Mouse (Mus musculus): Measurements from ENCODE around the gene Cgref1. TPM values are rescaled to one million over a fixed set of nuclear protein-coding genes. Genes with fewer than 3 reads are reported as not detected.

Cgref1 gene
- polyA plus RNA-seq (2015; fragmentation: Illumina TruSeq; extraction: RNeasy Lipid Tissue Mini Kit (QIAGEN cat#74804); ENCODE audit: low read depth, low replicate concordance), result 26.6 TPM

GRCm38 (mm10) chr5:30944956-30945781, at the start of gene Cgref1:
TSS of gene Cgref1 (minus strand) at chr5:30945591.

GRCm38 (mm10) chr5:30968416-30968815, 23.0 kb upstream of the Cgref1 start, which contains the start of gene Tcf23:
TSS of gene Tcf23 (plus strand) at chr5:30968662.

GRCm38 (mm10) chr5:30959966-30960501, 14.6 kb upstream of the Cgref1 start, which contains the start of gene Preb:
TSS of gene Preb (minus strand) at chr5:30960361.

GRCm38 (mm10) chr5:30921256-30922033, 23.9 kb downstream of the Cgref1 start, which contains the start of gene Khk:
TSS of gene Khk (plus strand) at chr5:30921431.

GRCm38 (mm10) chr5:30913060-30913841, 32.1 kb downstream of the Cgref1 start, which contains the start of gene Emilin1:
TSS of gene Emilin1 (plus strand) at chr5:30913402.

GRCm38 (mm10) chr5:30907413-30908059, 37.9 kb downstream of the Cgref1 start, which contains the start of gene Ost4:
TSS of gene Ost4 (minus strand) at chr5:30907788.

GRCm38 (mm10) chr5:30888337-30889087, 56.9 kb downstream of the Cgref1 start, which contains the start of gene Agbl5:
TSS of gene Agbl5 (plus strand) at chr5:30888694.

Other genes starting within 250 kb of the Cgref1 start
- 14.7 TPM for gene Dpysl5, start 234.0 kb downstream of the Cgref1 start, polyA plus RNA-seq (2015; fragmentation: Illumina TruSeq; extraction: RNeasy Lipid Tissue Mini Kit (QIAGEN cat#74804); ENCODE audit: low read depth, low replicate concordance)
- gene Mapre3, start 130.9 kb downstream of the Cgref1 start, polyA plus RNA-seq (2015; fragmentation: Illumina TruSeq; extraction: RNeasy Lipid Tissue Mini Kit (QIAGEN cat#74804); ENCODE audit: low read depth, low replicate concordance), result 236 TPM
- 48.4 TPM for gene Tmem214, start 77.6 kb downstream of the Cgref1 start, polyA plus RNA-seq (2015; fragmentation: Illumina TruSeq; extraction: RNeasy Lipid Tissue Mini Kit (QIAGEN cat#74804); ENCODE audit: low read depth, low replicate concordance)
- 11.1 TPM for gene Agbl5, start 56.9 kb downstream of the Cgref1 start, polyA plus RNA-seq (2015; fragmentation: Illumina TruSeq; extraction: RNeasy Lipid Tissue Mini Kit (QIAGEN cat#74804); ENCODE audit: low read depth, low replicate concordance)
- 148 TPM for gene Ost4, start 37.8 kb downstream of the Cgref1 start, polyA plus RNA-seq (2015; fragmentation: Illumina TruSeq; extraction: RNeasy Lipid Tissue Mini Kit (QIAGEN cat#74804); ENCODE audit: low read depth, low replicate concordance)
- gene Emilin1, start 32.2 kb downstream of the Cgref1 start, polyA plus RNA-seq (2015; fragmentation: Illumina TruSeq; extraction: RNeasy Lipid Tissue Mini Kit (QIAGEN cat#74804); ENCODE audit: low read depth, low replicate concordance), result 2.1 TPM
- 25.3 TPM for gene Khk, start 24.2 kb downstream of the Cgref1 start, polyA plus RNA-seq (2015; fragmentation: Illumina TruSeq; extraction: RNeasy Lipid Tissue Mini Kit (QIAGEN cat#74804); ENCODE audit: low read depth, low replicate concordance)
- gene Preb, start 14.8 kb upstream of the Cgref1 start, polyA plus RNA-seq (2015; fragmentation: Illumina TruSeq; extraction: RNeasy Lipid Tissue Mini Kit (QIAGEN cat#74804); ENCODE audit: low read depth, low replicate concordance), result 116 TPM
- gene Tcf23, start 23.1 kb upstream of the Cgref1 start, polyA plus RNA-seq (2015; fragmentation: Illumina TruSeq; extraction: RNeasy Lipid Tissue Mini Kit (QIAGEN cat#74804); ENCODE audit: low read depth, low replicate concordance), result 0.37 TPM
- 160 TPM for gene Atraid, start 102.7 kb upstream of the Cgref1 start, polyA plus RNA-seq (2015; fragmentation: Illumina TruSeq; extraction: RNeasy Lipid Tissue Mini Kit (QIAGEN cat#74804); ENCODE audit: low read depth, low replicate concordance)
- 22.1 TPM for gene Slc5a6, start 103.3 kb upstream of the Cgref1 start, polyA plus RNA-seq (2015; fragmentation: Illumina TruSeq; extraction: RNeasy Lipid Tissue Mini Kit (QIAGEN cat#74804); ENCODE audit: low read depth, low replicate concordance)
- gene Cad, start 109.2 kb upstream of the Cgref1 start, polyA plus RNA-seq (2015; fragmentation: Illumina TruSeq; extraction: RNeasy Lipid Tissue Mini Kit (QIAGEN cat#74804); ENCODE audit: low read depth, low replicate concordance), result 7.9 TPM
- not detected for gene Dnajc5g, start 160.7 kb upstream of the Cgref1 start, polyA plus RNA-seq (2015; fragmentation: Illumina TruSeq; extraction: RNeasy Lipid Tissue Mini Kit (QIAGEN cat#74804); ENCODE audit: low read depth, low replicate concordance)
- gene Slc30a3, start 162.6 kb upstream of the Cgref1 start, polyA plus RNA-seq (2015; fragmentation: Illumina TruSeq; extraction: RNeasy Lipid Tissue Mini Kit (QIAGEN cat#74804); ENCODE audit: low read depth, low replicate concordance), result 74.3 TPM
- not detected for gene Trim54, start 171.1 kb upstream of the Cgref1 start, polyA plus RNA-seq (2015; fragmentation: Illumina TruSeq; extraction: RNeasy Lipid Tissue Mini Kit (QIAGEN cat#74804); ENCODE audit: low read depth, low replicate concordance)
- gene Ucn, start 193.2 kb upstream of the Cgref1 start, polyA plus RNA-seq (2015; fragmentation: Illumina TruSeq; extraction: RNeasy Lipid Tissue Mini Kit (QIAGEN cat#74804); ENCODE audit: low read depth, low replicate concordance), result 2.1 TPM
- gene Mpv17, start 208.7 kb upstream of the Cgref1 start, polyA plus RNA-seq (2015; fragmentation: Illumina TruSeq; extraction: RNeasy Lipid Tissue Mini Kit (QIAGEN cat#74804); ENCODE audit: low read depth, low replicate concordance), result 99.9 TPM
- gene Gm29609, start 234.3 kb upstream of the Cgref1 start, polyA plus RNA-seq (2015; fragmentation: Illumina TruSeq; extraction: RNeasy Lipid Tissue Mini Kit (QIAGEN cat#74804); ENCODE audit: low read depth, low replicate concordance), result 1.1 TPM
- 46.1 TPM for gene Gtf3c2, start 234.6 kb upstream of the Cgref1 start, polyA plus RNA-seq (2015; fragmentation: Illumina TruSeq; extraction: RNeasy Lipid Tissue Mini Kit (QIAGEN cat#74804); ENCODE audit: low read depth, low replicate concordance)
- 82.6 TPM for gene Snx17, start 247.6 kb upstream of the Cgref1 start, polyA plus RNA-seq (2015; fragmentation: Illumina TruSeq; extraction: RNeasy Lipid Tissue Mini Kit (QIAGEN cat#74804); ENCODE audit: low read depth, low replicate concordance)
- 39.1 TPM for gene Eif2b4, start 247.8 kb upstream of the Cgref1 start, polyA plus RNA-seq (2015; fragmentation: Illumina TruSeq; extraction: RNeasy Lipid Tissue Mini Kit (QIAGEN cat#74804); ENCODE audit: low read depth, low replicate concordance)

Data from brain, adult 10 weeks (tissue).